Mouse (Mus musculus): ENCODE data around the gene H13.

Gene H13

DNA sequence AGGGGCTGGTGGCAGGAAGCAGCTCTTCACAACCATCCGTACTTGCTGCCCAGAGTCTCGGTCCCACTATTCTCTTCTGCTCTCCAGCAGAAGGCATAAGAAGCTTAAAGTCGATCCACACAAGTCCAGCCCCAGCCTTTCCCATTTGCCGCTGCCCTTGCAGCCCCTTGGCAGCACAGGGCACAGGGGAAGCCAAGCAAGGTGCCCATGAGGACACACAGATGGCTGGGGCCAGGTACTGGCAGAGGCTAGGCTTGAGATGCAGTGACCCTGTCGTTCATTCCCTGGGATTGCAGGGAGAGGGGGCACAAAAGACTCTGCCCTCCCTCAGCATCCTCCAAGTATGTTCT lies 35.0 kb downstream of the H13 start:
- DNase-seq: no peak

DNA sequence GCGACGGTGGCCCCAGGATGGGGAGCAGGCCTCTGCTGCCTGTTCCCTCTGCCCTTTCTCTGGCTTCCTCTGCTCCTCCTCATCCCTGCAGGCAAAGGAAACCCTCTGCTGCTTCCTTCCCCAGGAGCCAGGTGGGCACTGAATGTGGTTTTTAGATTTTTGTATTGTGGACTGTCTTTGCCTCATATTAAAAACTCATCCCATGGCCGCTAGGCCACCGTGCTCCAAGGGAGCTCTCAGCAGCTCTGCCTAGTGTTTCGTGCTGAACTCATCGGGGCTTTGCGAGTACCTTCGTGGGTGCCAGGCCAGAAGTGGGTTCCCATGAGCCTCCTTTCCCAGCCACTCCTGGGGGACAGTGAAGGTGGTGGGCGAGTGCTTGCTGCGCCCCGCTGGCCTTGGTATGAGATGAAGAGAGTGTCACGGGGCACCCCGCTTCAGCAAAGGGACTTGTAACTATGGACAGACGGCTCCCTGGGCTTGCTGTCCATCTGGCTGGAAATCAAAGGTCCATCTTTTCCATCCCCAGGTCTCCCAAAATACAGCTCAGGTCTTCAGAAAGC lies 35.6 kb downstream of the H13 start:
- DNase-seq: no peak

DNA sequence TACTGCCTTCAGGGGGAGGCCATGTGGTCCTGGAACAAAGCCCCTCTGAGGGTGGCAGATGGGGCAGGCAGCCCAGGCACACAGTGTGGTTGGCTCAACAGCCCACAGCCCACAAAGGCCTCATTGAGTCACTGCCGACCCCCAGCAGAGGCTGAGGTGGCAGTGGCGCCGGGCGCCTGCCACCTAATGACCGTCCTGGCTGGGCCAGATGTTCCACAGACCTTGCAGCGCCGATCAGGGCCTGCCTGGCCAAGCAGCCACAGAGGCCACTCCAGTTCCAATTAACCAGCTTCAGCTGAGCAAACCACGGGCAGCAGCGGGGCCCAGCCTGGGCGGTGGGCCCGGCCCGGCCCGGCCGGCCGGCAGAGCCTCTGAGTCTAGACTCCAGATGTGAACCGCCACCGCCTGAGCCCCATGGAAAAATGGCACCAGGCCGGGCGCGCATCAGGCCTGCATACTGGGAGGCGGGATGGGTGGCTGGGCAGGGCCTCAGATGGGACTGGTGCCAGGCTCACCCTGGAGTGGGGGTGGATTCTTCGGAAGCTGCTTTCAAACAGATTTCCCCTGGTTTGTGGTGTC lies 36.8 kb downstream of the H13 start:
- DNase-seq: peak; percentile 64

DNA sequence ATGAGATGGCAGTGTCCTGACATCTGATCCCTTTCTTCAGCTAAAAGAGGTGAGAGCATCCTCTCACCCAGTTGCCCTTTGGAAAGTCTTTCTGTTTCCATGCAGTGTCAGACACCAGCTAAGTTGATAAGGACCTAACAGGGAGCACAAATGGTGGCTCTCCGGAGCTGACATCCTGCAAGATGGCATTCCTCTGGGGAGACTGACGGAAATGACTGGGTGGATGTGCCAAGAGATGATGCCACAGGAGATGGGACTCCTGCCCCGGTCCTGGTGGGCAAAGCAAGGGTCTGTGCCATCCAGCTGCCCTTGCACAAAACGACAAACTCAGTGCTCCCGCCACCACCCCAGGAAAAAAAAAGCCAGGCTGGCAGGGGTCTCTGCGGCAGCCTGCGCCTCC lies 37.9 kb downstream of the H13 start:
- DNase-seq: no peak

DNA sequence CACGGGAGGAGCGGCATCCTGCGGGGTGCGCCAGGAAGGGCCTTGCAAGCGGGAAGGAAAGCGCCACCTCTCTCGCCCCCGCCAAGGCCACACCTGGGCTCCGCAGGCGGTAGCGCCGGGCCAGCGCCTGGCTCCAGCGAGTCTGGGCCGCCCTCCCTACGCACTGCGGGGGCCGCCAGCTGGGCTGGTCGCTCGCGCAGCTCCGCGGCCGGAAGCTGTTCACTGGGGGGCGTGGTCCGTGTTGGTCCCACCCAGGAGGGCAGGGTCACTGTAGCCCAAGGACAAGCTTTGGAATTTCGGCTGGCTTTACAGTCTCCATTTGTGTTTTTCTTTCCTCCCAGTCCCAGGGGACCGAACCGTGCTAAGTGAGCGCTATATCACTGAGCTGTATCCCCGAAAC lies 38.4 kb downstream of the H13 start:
- peak; percentile 95 for DNase-seq

DNA sequence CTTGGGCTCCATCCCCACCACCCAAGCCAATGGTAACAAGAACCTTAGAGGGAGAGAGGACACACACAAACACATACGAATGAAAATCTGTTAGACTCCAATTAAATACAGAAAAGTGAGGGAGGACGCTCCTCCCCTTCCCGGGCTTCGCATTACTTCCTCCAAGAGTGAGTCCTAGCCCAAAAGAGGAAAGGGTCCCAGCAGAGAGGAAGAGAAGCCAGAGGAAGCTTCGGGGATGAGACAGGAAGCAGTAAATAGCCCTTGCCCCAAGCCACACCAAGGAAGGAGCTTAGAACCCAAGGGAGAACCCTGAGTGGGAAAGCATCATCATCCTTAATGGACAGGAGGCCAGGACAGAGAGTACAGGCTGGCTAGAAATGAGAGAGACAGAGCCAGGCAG lies 39.8 kb downstream of the H13 start:
- DNase-seq: no peak

DNA sequence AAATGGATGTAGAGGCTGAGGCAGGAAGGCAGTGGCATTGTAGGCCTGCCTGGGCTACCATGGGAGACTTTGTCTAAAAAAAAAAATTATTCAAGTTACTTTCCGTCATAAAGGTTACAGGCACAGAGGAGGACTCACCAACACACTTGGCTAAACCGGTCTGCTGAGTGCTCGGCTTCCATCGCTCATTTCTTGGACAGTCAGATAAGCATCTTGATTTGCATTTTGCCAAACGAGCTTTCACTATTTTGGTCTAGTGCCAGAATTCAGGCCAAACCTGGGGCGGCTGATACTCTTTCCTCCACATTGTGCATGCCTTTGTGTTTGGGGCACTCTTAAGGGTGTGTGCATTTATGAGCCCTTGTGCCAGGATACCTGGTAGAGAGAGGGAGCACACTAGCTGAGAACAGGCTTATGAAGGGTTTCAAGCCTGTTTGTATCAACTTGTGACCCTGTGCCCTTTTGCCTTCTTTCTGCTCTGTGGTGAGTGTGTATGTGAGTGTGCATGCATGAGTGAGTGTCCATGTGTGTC lies 47.0 kb downstream of the H13 start:
- DNase-seq: no peak

DNA sequence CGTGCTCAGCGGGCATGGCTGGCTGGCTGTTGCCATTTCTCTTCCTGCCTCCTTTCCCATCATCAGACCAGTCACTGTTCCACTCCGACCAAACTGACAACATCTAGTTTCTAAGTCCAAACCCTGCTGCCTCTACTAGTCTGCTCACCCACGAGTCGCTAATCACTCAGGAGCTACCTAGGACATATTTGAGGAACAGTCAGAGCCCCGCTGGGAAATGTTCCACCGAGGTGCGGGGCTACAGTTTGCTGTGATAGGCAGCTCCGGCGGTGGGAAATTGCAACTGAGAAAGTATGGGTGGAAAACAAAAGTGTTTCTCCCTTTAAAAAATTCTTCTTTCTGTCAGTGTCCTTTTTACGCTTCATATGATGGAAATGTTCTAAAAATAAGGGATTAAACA lies 48.4 kb downstream of the H13 start:
- no peak for DNase-seq

DNA sequence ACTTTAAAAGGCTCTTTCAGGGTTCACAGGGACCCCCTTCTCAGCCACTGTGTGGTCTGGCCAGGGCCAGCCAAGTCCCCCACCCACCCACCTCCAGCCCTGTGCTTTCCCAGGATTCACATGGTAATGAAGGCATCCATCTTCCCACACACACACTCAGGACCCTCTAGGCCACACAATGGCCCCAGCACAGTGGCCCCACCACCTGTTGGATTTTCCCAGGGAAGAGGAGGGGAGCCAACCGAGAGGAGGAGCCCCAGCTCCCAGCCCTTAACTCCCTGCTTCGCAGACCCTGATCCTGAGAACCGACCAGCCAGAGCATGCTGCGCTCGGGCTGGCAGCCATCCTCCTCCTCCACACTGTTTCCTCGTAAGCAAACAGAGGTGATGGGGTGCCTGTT lies 48.8 kb downstream of the H13 start:
- no peak for DNase-seq

DNA sequence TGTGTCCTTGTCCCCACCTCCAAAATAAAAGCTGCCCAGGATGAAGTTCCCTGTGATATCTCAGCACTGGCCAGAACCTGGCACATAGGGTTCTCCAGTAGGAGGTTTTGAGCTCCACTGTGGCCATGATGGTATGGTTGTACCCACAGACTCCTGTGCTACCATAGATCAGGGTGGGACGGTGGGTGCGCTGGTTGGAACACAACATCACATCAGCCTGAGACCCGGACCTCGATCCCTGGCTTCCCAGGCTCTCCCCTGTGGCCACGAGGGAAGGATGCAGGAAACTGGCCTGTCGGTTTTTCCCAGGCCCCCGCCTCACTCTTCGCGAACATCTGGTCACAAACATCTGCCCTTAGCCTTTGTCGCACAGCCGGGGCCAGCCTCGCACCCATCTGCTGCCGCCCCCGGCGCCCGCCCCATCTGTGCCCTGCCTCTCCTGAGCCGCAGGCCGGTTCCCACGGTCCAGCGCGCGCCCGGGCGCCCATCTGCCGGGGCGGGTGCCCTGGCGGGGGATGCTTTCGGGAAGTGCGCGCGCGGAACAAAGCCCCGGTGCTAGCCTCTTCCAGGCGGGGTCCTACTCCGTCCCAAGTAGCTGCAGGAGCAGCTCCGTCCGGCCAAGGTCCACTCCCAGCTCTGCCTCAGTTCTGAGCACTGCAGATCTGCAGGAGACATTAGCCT lies 54.5 kb downstream of the H13 start:
- DNase-seq: no peak

DNA sequence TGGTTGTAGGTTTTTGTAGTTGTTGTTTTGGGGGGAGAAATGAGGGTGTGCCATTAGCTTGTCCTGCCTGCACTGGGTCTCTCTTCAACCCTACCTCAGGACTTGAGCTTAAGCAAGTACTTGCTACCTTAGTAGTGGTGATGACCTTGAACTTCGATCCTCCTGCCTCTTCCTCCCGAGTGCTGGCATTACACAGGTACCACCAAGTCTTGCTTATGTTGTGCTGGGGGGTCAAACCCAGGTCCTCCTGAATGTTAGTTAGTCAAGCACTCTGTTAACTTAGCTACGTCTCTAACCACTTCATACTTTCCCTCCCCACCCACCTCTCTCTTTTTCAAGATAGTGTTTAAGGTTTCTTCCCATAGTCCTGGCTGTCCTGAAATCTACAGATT lies 55.1 kb downstream of the H13 start:
- no peak for DNase-seq

DNA sequence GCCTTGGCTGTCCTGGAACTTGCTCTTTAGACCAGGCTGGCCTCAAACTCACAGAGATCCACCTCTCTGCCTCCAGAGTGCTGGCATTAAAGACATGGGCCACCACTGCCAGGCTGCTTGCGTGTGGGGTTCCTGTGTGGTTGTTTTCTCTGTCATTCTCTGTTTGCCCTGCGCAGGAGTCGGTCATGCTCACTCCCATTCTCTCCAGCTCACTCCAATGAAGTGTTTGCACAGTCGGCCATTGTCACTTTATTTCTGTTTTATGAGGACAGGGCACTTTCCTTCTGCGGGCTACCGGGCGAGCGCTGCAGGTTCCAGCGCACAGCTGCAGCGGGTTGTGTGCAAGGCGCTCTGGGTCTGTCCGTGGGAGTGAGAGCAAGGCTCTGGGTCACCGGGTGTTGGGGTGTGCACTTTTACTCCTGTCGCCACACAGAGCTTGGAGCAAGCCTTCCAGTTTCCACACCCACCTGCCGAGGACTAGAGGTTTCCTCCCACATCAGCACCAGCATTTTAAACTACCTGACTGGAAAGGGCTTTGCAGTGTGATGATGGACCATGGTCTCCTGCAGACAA lies 56.0 kb downstream of the H13 start:
- no peak for DNase-seq

DNA sequence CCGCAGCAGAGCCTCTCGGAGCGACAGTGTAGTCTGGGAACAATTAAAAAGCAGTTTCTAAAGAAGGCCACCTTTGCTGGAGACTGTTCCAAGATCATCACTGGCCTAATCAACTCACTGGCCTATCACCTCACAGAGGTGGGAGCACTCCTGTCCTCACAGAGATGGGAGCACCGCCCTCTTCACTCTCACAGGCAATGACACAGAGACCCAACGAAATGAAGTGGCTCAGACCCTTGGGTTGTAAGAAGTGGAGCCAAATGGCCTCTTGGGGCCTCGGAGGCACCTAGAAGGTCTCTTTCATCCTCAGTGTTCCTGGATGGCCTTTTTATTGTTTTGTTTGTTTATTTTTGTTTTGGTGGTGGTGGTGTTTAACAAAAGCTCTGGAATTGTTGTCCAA lies 57.0 kb downstream of the H13 start:
- DNase-seq: no peak

DNA sequence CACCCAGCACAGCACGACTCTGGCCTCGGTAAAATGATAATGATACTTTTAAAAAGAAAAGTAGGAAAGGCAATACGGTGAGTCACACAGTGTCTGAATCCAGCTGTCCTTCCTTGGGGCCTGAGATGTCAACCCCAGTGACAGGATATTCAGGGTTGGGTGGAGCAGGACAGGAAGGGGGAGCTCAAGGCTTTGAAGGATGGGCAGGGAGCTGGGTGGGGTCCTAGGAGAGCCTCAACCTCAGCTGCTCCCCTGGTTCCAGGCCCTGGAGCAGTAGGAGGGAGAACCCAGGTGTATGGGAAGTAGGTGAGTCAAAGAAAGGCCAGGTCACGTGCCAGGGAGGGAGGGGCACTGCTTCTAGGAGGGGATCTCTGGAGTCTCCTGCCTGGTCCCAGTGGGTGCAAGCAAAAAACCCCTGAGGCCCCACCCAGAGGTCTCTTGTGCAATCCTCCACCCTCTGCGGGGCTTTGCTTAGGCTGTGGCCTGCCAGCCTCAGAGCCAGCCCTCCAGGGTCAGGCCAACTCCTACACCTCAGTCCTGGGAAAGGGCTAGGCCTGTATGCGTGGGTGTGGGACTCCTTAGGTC lies 57.6 kb downstream of the H13 start:
- no peak for DNase-seq

DNA sequence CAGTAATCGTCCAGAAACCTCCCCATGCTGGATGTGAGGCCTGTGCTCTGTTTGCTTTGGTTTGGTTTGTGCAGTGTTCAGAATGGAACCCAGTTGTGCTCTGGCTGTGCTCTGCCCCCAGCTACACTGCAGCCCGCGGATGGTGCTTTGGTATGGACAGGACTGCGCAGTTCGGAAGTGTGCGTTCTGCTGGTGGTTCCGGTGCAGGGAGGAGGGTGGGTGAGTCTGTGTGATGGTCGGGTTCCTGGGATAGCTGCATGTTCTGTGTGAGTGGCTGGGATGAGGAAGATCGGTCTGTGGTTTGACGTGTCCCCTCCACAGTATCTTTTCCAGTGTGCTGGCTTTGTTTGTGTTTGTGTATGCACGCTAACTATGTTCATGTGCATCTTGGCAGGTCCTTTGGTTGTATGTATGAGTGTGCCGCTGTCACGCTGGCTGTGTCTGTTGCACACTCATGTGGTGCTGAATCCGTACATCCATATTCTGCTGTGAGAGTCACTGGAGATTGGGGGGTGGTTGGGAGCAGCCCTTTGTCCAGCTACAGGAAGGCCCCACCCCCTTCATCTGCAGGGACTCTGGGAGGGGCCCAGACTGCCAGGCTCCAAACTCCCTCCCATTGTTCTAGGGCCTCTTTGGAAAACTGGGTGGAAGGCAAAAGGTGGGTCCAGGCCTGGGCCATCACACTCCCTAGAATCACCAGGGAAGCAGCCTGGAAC lies 58.7 kb downstream of the H13 start:
- DNase-seq: peak; percentile 69

DNA sequence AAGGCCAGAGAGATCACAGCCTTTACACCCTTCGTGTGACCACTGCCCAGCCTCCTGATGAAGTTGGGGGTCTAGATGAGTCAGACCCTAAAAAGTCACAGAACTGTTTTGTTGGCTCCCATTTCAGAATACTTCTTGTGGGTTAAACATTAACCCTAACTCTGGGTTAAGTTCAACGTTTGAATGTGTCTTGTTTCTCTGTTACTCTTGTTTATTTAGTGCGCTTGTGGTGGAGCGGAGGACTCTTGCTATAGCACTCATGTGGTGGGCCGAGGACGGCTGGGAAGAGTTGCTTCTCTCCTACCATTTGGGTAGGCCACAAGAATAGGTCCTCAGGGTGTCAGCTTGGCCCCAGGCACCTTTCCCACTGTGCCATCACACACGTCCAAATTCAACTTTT lies 59.3 kb downstream of the H13 start:
- no peak for DNase-seq

DNA sequence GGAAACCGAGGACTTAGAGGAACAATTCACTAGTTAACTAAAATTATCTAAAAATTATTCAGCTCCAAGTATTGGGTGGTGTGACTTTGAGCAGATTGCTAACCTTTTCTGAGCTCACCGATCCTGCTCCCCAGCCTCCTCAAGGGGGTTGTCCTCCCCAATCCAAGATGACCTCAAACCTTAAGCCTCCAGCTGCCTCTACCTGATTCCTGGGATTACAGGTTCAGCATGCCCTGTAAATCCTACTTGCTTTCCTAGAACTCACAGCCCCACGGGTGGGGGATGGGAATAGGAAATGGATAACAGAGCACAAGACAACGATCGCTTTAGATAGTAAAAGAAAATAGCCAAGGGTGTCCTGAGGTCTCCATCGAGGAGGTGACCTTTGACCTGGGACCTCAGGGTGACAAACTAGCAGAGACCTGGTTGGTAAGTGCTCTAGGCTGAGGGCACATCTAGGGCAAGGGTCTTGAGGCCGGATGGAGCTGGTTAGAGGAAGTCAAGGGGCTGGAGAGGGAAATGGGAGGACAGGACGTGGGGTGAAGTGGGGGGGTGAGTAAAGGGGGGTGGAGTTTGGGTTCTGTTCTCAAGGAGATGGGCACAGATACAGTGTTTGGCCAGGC lies 59.9 kb downstream of the H13 start:
- DNase-seq: peak; percentile 75

DNA sequence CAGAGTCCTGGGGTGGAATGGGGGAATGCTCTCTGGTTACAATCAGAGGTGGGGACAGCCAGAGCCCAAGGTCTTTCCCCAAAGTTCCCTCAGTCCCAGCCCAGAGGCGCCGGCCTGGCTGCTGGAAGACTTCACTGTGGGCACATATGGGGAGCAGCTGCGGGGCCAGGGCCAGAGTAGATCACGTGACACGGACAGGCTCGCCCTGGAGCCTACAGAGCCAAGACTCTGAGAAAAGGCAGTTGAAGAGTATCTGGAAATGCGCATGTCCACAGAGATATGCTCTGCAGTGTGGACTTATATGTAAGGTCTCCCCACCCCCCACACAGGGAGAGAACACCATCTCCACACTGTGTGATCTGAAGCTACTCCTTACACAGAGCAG lies 60.4 kb downstream of the H13 start:
- DNase-seq: peak; percentile 56

DNA sequence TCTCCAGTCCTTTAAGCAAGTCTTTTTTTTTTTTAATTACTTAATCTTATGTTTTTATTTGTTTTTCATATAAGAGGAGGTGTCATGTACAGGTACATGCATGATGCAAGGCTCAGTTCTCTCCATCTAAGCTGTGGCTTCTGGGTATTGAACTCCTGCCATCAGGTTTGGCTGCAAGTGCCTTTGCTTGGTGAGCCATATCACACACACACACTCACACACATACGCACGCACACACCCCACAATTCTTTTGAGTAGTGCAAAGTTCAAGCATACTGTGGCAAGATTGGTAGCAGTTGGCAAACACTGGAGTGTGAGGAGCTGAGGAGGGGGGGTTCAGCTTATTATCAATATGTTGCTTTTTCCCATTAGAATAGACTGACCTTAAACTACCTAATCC lies 63.9 kb downstream of the H13 start:
- peak; percentile 50 for DNase-seq

DNA sequence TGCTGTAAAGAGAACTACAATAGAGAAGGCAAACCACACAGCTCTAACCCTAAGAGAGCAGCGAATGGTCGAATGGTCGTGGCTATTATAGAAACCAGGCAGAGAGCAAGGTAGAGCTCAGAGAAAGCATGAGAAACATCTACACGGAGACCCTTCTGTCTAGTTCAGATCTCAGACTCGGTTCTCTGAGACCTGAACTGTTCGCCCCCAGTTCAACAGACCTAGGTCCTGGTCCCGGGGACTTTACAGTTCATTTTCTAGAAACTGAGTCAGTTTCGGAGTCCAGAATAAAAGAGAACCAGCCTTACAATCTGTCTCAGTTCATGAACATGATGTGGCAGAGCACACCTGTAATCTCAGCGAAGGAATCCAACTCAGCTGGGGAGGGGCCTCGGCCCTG lies 65.2 kb downstream of the H13 start:
- no peak for DNase-seq

DNA sequence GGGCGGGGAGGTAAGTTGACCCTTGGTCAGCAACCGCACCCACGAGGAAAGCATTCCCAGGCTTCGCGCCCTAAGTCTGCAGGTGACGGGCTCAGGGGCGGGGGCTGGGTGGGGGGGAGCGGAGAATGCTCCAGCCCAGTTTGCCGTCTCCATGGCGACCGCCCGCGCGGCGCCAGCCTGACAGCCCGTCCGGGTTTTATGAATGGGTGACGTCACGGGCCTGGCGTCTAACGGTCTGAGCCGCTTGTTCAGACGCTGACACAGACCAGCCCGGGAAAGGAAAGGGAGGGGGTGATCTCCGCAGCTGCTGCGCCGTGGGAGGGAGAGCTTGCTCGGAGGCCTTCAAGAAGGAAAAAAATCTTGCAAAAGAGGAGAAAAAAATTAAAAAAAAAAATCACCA lies 65.7 kb downstream of the H13 start:
- peak; percentile 96 for DNase-seq

DNA sequence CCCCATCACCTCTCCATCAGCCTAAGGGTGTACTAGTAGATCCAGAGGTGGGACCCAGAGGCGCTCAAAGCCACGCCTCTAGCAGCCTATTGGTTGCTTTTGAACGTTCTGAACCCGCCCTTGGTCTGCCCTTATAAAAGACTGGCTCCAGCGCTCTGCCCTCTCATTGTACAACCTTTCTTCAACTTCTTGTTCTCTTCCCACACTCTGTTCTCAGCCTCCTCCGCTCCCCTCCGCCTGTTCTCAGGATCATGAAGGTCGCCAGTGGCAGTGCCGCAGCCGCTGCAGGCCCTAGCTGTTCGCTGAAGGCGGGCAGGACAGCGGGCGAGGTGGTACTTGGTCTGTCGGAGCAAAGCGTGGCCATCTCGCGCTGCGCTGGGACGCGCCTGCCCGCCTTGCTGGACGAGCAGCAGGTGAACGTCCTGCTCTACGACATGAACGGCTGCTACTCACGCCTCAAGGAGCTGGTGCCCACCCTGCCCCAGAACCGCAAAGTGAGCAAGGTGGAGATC lies 66.9 kb downstream of the H13 start, which contains the start of gene Id1:
TSS of gene Id1 (plus strand) at position 162 of the 512 bp plus-strand sequence.
- DNase-seq: peak; percentile 91

DNA sequence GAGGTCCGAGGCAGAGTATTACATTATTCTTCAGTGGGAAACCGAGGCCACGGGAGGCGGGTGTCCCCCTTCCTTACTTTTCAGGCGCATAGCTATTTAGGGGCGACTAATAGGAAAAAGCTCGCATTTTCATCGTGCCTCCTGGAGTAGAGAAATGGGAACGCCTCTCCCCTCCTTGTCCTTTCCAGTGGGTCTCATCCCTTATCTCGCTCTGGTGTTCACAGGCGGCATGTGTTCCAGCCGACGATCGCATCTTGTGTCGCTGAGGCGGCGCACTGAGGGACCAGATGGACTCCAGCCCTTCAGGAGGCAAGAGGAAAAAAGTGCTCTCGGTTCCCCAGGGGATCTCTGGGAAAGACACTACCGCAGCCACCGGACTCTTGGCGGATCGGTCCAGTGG lies 67.5 kb downstream of the H13 start:
- DNase-seq: no peak

Measured in kidney, adult 11 months (tissue).